Mouse (Mus musculus): ENCODE measurements at regions not wholly inside any gene's neighbourhood (a gene's known extent, or its start where the extent isn't known, plus 50 kb on each side); places are given as distances from the start of the nearest gene placed in this dataset.

- TF ChIP-seq CTCF (IDR thresholded peaks at IDR 0.05; ENCODE audit: control insufficient read depth, insufficient read depth, insufficient read length) = no peak
- TF ChIP-seq USF1 (IDR thresholded peaks at IDR 0.05; ENCODE audit: low read depth) = no peak
These were observed 65.2 kb downstream of the Emx2 start for GRCm38 (mm10) chr19:59523356-59523755.
